ENCODE assay signal across 10 mouse cellular contexts in the genomic region with DNA sequence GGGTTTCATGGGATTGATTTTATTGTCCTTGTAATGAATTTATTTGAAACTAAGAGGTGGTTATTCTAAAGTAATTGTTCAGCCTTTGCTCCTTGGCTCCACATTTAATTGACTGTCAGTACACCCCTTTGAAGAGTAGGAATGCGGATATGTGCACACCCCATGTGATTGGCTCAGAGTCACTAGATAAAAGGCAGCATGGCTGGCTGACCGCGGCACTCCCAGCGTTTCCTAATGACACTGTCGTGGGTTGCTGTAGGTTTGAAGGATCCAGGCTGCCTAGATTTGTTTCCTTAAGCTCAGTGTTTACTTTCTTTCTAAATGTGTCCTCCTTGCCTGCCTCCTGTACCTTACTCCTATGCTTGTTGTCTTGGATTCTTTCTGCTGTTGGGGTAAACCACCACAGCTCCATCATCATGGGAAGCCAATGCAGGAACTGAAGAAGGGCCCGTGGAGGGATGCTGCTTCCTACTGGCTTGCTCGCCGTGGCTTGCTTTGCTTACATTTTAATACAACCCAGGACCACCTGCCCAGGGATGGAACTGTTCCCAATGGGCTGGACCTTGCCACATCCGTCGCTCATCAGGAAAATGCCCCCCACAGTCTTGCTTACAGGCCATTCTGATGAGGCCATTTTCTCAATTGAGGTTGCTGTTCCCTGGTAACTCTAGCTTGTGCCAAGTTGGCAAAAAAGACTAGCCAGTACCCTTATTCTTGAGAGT.
DNase-seq lines count a peak whose midpoint lies in the region; ATAC-seq and TF ChIP-seq lines count a peak whose summit lies in the region.
"Had no signal": no experiment of that assay in that cellular context is flagged by ENCODE, and none has a peak within 500 bp of the region (broad histone marks: within the 10 kb centered on the region; RNA-seq: fewer than 3 reads in every experiment).

No protein-coding gene starts in this region.

- peak in 1 of 2 experiments; percentile 43 for DNase-seq in heart, adult 2 months
- DNase-seq in heart, postnatal 25 days (ENCODE audit: low spot score): no peak
- peak; percentile 59 for DNase-seq in ZHBTc4 (ENCODE audit: low read depth, low spot score)
- peak; percentile 23 to 26 for DNase-seq in heart, postnatal 36 days
- peak; percentile 51 for DNase-seq in lung, postnatal 36 days
- no peak for DNase-seq in thymus, postnatal 0 days (ENCODE audit: low spot score)
- no peak for DNase-seq in right cerebral cortex, postnatal 14 days
- DNase-seq: B cell, adult 2 months; cerebellum, postnatal 36 days had no signal

- ATAC-seq in megakaryocyte-erythroid progenitor cell, adult 5-6 weeks (replicated peaks; ENCODE audit: low FRiP score, low TSS enrichment, poor library complexity, severe bottlenecking): no peak

- H3K36me3 ChIP-seq in heart, adult 2 months (ENCODE audit: control insufficient read depth, insufficient read depth, low read length): no peaks in the 10 kb centered on the region

- no peak for TF ChIP-seq EP300 in heart, adult 2 months (IDR thresholded peaks at IDR 0.05; ENCODE audit: insufficient read depth, low read depth, low read length)

- peak overlapping the region; percentile 86 for H3K27ac ChIP-seq in heart, adult 2 months

- H3K79me2 ChIP-seq in heart, adult 2 months (replicated peaks; ENCODE audit: control insufficient read depth, insufficient read depth, low read length): no peaks in the 10 kb centered on the region

- no peak for TF ChIP-seq CTCF in heart, adult 2 months (IDR thresholded peaks at IDR 0.05)

- 61% methylated on average over 10 of the region's 10 CpGs for WGBS in heart, adult 2 months

- peak; percentile 54 for TF ChIP-seq POLR2A in heart, adult 2 months (IDR thresholded peaks at IDR 0.05; ENCODE audit: insufficient read depth, low read depth, low read length)

- peaks cover 9% of the 10 kb centered on the region for H3K4me1 ChIP-seq in heart, adult 2 months (ENCODE audit: control insufficient read depth, insufficient read depth, low read length)

- peak overlapping the region; percentile 6; the same call in 1 of the 2 replicates for H3K4me3 ChIP-seq in heart, adult 2 months

- intact Hi-C loops in heart, adult 2 months (cut with DNase I): no loop called here
- intact Hi-C loops in heart, postnatal 25 days (cut with DNase I): no loop called here
- intact Hi-C loops in heart, postnatal 36 days (cut with DNase I): loop anchor here (2.0 kb wide), 1 partner anchor 92 kb away; no protein-coding TSS in a partner anchor

- H3K9ac ChIP-seq in heart, adult 2 months (ENCODE audit: low read depth, low read length): no peak overlapping the region

- H3K27me3 ChIP-seq in heart, adult 2 months (ENCODE audit: control insufficient read depth, insufficient read depth, low read length): no peaks in the 10 kb centered on the region

Comparison
In these comparisons a context has a peak if more than half of its experiments do, and no peak if none do; other contexts are left out.
1. DNase-seq: peak in ZHBTc4 (single experiment), heart, postnatal 36 days (2 of 2) and lung, postnatal 36 days (single experiment); none in heart, postnatal 25 days (single experiment), thymus, postnatal 0 days (single experiment) and right cerebral cortex, postnatal 14 days (single experiment).